Mouse (Mus musculus) thymus, postnatal 10 days (tissue): Measurements from ENCODE around the gene Fhad1.
"Not testable (repeated sequence)": the region's sequence is repeated elsewhere in the genome, so short reads cannot be mapped to it uniquely, and the experiment has no call there.

ENCODE experiments used
- DNase-seq, 2 experiments: peaks; one replicate each; pipeline ENCODE4 v3.0.0; 2021; ENCODE audit warnings: low spot score in 2 of 2

The Fhad1 gene

GRCm38 (mm10) chr4:142014659-142015608 is at the start of gene Fhad1:
TSS of gene Fhad1 (minus strand) at chr4:142015082.
- peak; percentile 46 to 63 for DNase-seq

DNA sequence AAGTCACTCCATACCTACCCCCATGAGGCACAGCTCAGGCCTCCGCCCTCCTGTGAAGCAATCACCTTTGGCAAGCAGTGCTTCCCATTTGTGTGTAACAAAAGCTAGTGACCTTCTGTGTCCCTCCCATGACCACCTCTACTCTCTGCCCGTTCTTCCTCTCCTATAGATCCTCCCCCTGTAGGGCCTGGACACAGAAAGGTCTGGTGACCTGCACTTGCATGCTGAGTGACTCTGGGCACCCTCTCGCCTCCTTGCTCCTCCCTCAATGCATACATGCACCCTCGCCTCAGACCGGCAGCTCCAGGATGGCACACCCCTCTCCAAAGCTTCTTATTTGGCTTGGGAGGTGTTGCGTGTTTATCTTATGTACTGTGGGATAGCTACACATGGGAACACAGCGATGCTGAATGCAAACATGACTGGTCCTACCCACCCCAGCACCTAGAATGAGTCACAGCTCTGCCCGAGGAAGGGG is 48.2 kb upstream of the Fhad1 start:
- DNase-seq = no peak

DNA sequence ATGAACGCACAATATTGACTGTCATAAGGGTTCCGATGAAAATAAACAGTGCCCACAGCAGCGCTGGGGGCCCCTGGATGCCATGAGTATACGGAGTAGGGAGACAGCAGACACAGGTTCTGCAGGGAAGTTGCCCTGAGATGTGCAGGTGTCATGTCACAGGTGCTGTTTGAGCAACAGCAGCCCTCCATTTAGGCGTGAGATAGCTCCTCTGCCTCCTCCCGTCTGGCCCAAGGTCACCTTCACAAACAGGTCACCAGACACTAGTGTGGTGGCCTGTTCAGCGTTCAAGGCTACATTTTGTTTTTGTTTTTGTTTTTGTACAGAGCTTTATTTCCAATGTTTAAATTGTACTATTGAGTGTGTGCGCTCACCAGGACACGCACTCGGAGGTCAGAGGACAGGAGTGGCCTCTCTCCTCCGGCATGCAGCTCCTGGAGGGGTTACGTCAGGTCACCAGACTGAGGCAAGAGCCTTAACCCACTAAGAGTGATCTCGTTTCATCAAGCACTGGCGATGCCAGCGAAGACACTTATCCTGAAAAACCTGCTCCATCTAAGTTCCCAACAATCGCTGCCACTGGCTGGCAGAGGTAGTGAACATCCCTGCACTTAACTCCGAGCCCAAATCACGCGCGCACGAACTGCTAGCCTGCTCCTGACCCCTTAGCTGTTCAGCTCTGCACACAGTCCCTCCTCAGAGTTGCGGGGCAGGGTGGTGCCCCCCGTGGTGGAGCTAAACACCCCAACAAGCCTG is 46.8 kb upstream of the Fhad1 start:
- no peak for DNase-seq

DNA sequence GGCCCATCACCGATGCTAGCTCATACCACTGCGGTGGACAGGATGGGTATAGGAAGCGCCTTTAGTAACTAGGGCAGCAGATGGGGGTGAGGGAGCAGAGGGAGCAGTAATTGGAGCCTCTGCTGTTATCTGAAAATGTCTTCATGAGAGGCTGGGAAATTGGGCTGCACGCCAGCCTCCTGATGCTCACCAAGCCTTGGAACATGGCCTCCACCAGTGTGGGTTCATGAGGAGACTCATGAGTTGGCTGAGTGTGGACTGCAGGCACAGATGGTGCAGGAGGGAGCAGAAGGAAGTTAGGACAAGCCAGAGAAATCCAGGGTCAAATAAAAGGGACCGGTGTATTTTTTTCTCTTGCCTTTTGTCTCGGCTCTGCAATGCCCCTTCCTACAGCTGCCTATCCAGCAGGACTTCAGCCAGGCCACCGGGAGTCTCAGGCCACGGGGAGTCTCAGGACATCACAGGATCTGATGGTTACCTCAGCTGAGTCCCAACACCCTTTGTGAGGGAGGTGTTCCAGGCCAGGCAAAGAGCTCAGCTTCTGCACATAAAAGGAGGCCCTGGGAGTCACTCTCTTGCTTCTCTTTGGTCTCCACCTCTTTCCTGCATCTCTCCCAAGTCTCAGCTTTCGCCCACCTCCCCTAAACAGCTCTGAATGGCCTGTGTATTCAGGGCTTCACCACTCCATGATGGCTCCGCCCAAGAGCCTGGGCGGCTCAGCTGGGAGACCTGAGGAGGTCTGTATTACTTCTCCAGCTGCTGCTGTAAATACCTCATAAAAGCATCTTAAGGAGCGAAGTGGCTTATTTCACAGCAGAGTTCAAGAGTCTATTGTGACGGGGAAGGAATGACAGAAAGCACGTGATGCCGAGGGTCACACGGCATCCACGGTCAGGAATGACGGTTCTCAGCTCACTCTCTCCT is 45.8 kb upstream of the Fhad1 start:
- no peak for DNase-seq

GRCm38 (mm10) chr4:142059841-142060193 is 44.9 kb upstream of the Fhad1 start:
- DNase-seq = no peak

- no peak for DNase-seq
Measured at GRCm38 (mm10) chr4:142059113-142059840, 44.4 kb upstream of the Fhad1 start.

DNA sequence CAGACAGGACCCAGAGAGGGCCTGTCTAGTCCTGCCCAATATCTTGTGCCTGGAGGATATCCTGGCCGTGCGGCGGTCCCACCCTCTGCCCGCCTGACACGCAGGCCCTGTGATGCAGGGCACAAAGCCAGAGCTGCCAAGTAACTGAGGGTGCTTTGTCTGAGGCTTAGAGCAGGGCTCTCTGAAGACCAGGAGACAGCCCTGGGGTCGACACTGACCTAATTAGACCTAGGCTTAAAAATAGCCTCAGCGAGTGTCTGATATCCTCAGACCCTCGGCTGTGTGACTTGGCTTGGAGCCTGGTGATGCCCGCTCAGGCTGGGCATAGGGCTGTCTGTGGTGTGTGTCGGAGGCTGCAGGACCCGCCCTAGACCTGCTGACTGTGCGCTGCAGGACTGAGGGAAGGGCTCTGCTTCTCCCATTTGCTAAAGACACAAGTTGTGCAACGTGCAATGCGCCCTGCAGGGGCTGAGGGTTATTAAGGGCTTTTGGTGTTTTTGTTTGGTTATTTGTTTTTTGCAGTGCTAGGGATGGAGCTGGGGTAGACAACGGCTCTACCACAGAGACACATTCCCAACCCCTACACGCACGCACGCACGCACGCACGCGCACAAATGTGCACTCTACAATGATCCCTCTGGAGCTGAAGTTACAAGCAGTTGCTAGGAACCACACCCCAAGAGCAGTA is 42.8 kb upstream of the Fhad1 start:
- DNase-seq = no peak

DNA sequence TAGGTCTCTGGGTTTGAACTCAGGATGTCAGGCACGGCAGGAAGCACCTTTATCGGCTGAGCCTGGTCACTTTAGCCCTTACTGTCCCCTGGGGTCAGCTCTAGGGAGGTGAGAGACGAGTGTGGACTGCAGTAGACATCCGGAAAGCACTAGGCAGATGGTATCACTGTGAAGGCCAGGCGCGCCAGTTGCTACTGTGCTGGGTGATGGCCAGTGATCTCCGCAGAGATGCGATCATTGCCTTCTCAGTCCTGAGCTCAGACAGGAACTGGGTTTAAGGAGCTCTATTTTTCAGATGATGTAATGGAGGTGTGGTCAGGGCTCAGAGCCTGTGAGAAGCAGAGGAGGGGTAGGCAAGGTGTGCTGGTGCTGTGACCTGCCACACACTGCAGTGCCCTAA is 40.7 kb upstream of the Fhad1 start:
- no peak for DNase-seq

- DNase-seq = no peak
Measured at GRCm38 (mm10) chr4:142054580-142054979, 39.7 kb upstream of the Fhad1 start.

DNA sequence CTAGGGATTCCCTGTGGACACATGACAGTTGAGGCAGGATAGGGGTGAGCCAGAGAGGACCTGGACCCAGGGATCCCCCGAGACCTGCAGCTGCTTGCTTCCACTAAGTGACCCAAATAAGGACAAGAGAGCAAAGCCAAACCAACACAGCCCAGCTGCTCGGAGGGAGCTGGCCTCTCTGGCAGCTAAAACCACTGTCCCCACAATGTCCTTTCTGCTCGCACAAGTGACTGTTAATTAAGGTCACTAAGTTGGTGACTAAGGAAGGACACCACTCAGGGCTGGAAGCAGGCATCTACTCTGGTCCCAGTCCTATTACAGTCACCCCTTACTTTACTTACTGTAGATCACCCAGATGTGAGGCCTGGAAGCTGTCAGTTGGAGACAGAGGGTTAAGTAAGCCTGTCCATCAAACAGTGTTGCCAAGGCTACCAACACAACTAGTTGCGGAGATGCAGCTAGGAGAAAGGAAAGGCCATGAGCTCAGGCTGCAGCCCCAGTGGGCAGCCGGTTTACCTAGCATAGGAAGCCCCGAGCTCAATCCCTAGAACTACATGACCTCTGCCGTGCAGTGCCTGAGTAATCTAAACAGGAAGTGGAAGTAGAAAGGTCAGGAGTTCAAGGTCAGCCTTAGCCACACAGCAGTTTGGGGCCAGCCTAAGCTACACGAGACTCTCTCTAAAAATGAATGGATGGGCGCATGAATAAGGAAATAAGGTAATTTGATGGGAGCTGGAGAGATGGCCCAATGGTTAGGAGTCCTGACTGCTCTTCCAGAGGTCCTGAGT is 39.0 kb upstream of the Fhad1 start:
- DNase-seq = no peak

DNA sequence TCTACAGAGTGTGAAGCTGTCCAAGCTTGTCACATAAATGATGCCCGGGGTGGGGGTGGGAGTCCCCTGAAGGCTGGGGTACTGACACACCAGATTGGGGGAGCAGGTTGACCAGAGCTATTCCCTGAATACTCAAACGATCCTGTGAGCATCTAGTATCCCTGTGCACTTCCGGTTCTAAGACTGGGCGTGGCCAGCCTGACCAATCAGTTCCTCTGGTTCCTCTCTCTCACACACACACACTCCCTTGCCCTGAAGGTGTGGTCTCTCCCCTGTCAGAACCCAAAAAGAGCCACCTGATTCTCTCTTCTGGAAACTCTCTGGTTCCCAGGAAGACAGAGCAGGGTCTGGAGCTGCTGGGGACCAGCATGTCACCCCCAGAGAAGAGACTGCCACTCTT is 38.4 kb upstream of the Fhad1 start:
- no peak for DNase-seq

GRCm38 (mm10) chr4:142052391-142053132 is 37.7 kb upstream of the Fhad1 start:
- no peak for DNase-seq

GRCm38 (mm10) chr4:142051883-142052282 is 37.0 kb upstream of the Fhad1 start:
- not testable (repeated sequence) for DNase-seq

- no peak for DNase-seq
Measured at GRCm38 (mm10) chr4:142049963-142050362, 35.1 kb upstream of the Fhad1 start.

DNA sequence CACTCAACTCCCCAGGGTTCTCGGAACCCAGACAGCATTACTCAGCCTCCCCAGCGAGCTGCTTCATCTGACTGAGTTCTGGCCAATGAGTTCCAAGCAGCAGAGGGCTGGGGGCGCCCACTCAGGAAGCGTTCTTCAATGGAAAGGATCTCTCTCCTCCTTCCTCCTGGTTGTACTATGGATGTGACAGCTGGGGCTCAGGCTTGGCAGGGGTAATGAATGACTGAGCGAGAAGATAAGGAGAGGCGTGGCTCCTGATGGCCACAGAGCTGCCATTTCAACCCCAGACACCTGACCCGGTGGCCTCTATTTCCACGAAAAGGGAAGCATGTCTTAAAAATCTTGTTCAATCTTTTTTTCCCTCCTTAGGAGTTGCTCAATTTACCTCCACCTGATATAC is 33.5 kb upstream of the Fhad1 start:
- DNase-seq = no peak

DNA sequence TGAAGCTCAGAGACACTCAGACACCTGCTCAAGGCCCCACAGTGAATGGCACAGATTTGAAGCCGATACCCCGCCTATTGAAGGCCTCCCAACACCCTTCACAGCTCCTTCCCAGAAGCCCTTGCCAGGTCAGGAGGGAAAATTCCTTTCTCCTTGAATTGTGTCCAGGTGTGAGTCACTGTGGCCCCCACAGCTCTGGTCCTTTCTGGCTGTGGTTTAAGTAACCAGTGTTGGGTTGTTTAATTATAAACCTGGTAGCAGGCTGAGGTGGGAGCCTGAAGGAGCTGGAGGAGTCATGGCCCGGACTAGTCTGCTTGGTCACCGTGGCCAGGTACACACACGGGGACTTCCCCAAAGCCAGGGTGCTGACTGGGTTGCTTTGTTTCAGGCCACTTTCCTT is 32.1 kb upstream of the Fhad1 start:
- no peak for DNase-seq

GRCm38 (mm10) chr4:142046496-142046895 is 31.6 kb upstream of the Fhad1 start:
- DNase-seq = no peak

GRCm38 (mm10) chr4:142045595-142046163 is 30.8 kb upstream of the Fhad1 start:
- no peak for DNase-seq

GRCm38 (mm10) chr4:142044452-142044851 is 29.6 kb upstream of the Fhad1 start:
- DNase-seq = no peak
